Mouse (Mus musculus): Measurements from ENCODE around the gene Suz12. TPM values are rescaled to one million over a fixed set of nuclear protein-coding genes. Genes with fewer than 3 reads are reported as not detected.
"Not testable (repeated sequence)": the region's sequence is repeated elsewhere in the genome, so short reads cannot be mapped to it uniquely, and the experiment has no call there.

The Suz12 gene
- polyA plus RNA-seq, 1 experiment from 2014 or later, result 13.7 TPM

- 55% methylated on average over 10 of the region's 10 CpGs for WGBS
- H3K9ac ChIP-seq (replicated peaks; ENCODE audit: low read length), result no peak overlapping the region
- H3K36me3 ChIP-seq (ENCODE audit: insufficient read depth, low read length), result no peaks in the 10 kb centered on the region
- no peak overlapping the region for H3K4me3 ChIP-seq (ENCODE audit: low read length)
- no peaks in the 10 kb centered on the region for H3K27me3 ChIP-seq (ENCODE audit: insufficient read depth, low read length)
- no peaks in the 10 kb centered on the region for H3K9me3 ChIP-seq (ENCODE audit: low read length)
- H3K4me1 ChIP-seq (ENCODE audit: insufficient read depth, low read length), result no peaks in the 10 kb centered on the region
- H3K4me2 ChIP-seq (replicated peaks; ENCODE audit: low read depth, low read length), result no peak overlapping the region
- ATAC-seq (ENCODE audit: low FRiP score, low TSS enrichment), result no peak
- no peak overlapping the region for H3K27ac ChIP-seq (ENCODE audit: low read length)
Observed at GRCm38 (mm10) chr11:80042615-80043418, 49.9 kb downstream of the Suz12 start.

- H3K27me3 ChIP-seq (ENCODE audit: insufficient read depth, low read length), result no peaks in the 10 kb centered on the region
- no peaks in the 10 kb centered on the region for H3K9me3 ChIP-seq (ENCODE audit: low read length)
- no peak overlapping the region for H3K27ac ChIP-seq (ENCODE audit: low read length)
- no peak overlapping the region for H3K9ac ChIP-seq (replicated peaks; ENCODE audit: low read length)
- ATAC-seq (ENCODE audit: low FRiP score, low TSS enrichment), result no peak
- no peak overlapping the region for H3K4me3 ChIP-seq (ENCODE audit: low read length)
- H3K4me1 ChIP-seq (ENCODE audit: insufficient read depth, low read length), result no peaks in the 10 kb centered on the region
- no peak overlapping the region for H3K4me2 ChIP-seq (replicated peaks; ENCODE audit: low read depth, low read length)
- H3K36me3 ChIP-seq (ENCODE audit: insufficient read depth, low read length), result 0 out of 2 replicates have a peak, but pooled peaks cover 4% of the 10 kb centered on the region
- WGBS, result 88% methylated on average over 8 of the region's 8 CpGs
Observed at GRCm38 (mm10) chr11:80043419-80043817, 50.5 kb downstream of the Suz12 start.

- Histone ChIP-seq H3K36me3 (ENCODE audit: insufficient read depth, low read length) (0 out of 2 replicates have a peak, but pooled peaks cover 5% of the 10 kb centered on the region), H3K9me3 (ENCODE audit: low read length) (no peaks in the 10 kb centered on the region), H3K27ac (ENCODE audit: low read length) (no peak overlapping the region), H3K4me3 (ENCODE audit: low read length) (no peak overlapping the region), H3K4me2 (replicated peaks; ENCODE audit: low read depth, low read length) (no peak overlapping the region), H3K4me1 (ENCODE audit: insufficient read depth, low read length) (peaks cover 7% of the 10 kb centered on the region; the same call in 1 of the 2 replicates), H3K27me3 (ENCODE audit: insufficient read depth, low read length) (no peaks in the 10 kb centered on the region), H3K9ac (replicated peaks; ENCODE audit: low read length) (no peak overlapping the region)
- 0 out of 2 replicates have a peak, but pooled peaks have one; percentile 42 for ATAC-seq (ENCODE audit: low FRiP score, low TSS enrichment)
- WGBS, result 49% methylated on average over 7 of the region's 7 CpGs
Observed at GRCm38 (mm10) chr11:80046856-80047255, 54.0 kb downstream of the Suz12 start.

GRCm38 (mm10) chr11:80050088-80050487, 57.2 kb downstream of the Suz12 start:
- H3K9me3 ChIP-seq (ENCODE audit: low read length), result no peaks in the 10 kb centered on the region
- no peaks in the 10 kb centered on the region for H3K27me3 ChIP-seq (ENCODE audit: insufficient read depth, low read length)
- ATAC-seq (ENCODE audit: low FRiP score, low TSS enrichment), result peak; percentile 71
- H3K27ac ChIP-seq (ENCODE audit: low read length), result no peak overlapping the region
- 29% methylated on average over 2 of the region's 2 CpGs for WGBS
- no peak overlapping the region for H3K4me3 ChIP-seq (ENCODE audit: low read length)
- peaks cover 15% of the 10 kb centered on the region; the same call in 1 of the 2 replicates for H3K4me1 ChIP-seq (ENCODE audit: insufficient read depth, low read length)
- H3K4me2 ChIP-seq (replicated peaks; ENCODE audit: low read depth, low read length), result no peak overlapping the region
- H3K36me3 ChIP-seq (ENCODE audit: insufficient read depth, low read length), result peaks cover 10% of the 10 kb centered on the region; the same call in 1 of the 2 replicates
- H3K9ac ChIP-seq (replicated peaks; ENCODE audit: low read length), result no peak overlapping the region

GRCm38 (mm10) chr11:80052456-80052855, 59.5 kb downstream of the Suz12 start:
- 34% methylated on average over 7 of the region's 7 CpGs for WGBS
- no peaks in the 10 kb centered on the region for H3K9me3 ChIP-seq (ENCODE audit: low read length)
- ATAC-seq (ENCODE audit: low FRiP score, low TSS enrichment), result 0 out of 2 replicates have a peak, but pooled peaks have one; percentile 42
- H3K27me3 ChIP-seq (ENCODE audit: insufficient read depth, low read length), result no peaks in the 10 kb centered on the region
- peaks cover 27% of the 10 kb centered on the region for H3K36me3 ChIP-seq (ENCODE audit: insufficient read depth, low read length)
- H3K4me3 ChIP-seq (ENCODE audit: low read length), result no peak overlapping the region
- peaks cover 15% of the 10 kb centered on the region; the same call in 1 of the 2 replicates for H3K4me1 ChIP-seq (ENCODE audit: insufficient read depth, low read length)
- H3K9ac ChIP-seq (replicated peaks; ENCODE audit: low read length), result no peak overlapping the region
- no peak overlapping the region for H3K4me2 ChIP-seq (replicated peaks; ENCODE audit: low read depth, low read length)
- H3K27ac ChIP-seq (ENCODE audit: low read length), result peak overlapping the region; percentile 36; the same call in 1 of the 2 replicates

- peaks cover 15% of the 10 kb centered on the region; the same call in 1 of the 2 replicates for H3K4me1 ChIP-seq (ENCODE audit: insufficient read depth, low read length)
- H3K9ac ChIP-seq (replicated peaks; ENCODE audit: low read length), result no peak overlapping the region
- H3K36me3 ChIP-seq (ENCODE audit: insufficient read depth, low read length), result peaks cover 33% of the 10 kb centered on the region
- no peak for ATAC-seq (ENCODE audit: low FRiP score, low TSS enrichment)
- H3K27ac ChIP-seq (ENCODE audit: low read length), result peak overlapping the region; percentile 10; the same call in 1 of the 2 replicates
- H3K9me3 ChIP-seq (ENCODE audit: low read length), result no peaks in the 10 kb centered on the region
- H3K4me3 ChIP-seq (ENCODE audit: low read length), result no peak overlapping the region
- H3K27me3 ChIP-seq (ENCODE audit: insufficient read depth, low read length), result no peaks in the 10 kb centered on the region
- 68% methylated on average over 5 of the region's 5 CpGs for WGBS
- H3K4me2 ChIP-seq (replicated peaks; ENCODE audit: low read depth, low read length), result no peak overlapping the region
Observed at GRCm38 (mm10) chr11:80053171-80053570, 60.3 kb downstream of the Suz12 start.

GRCm38 (mm10) chr11:80054659-80055058, 61.8 kb downstream of the Suz12 start:
- no peaks in the 10 kb centered on the region for H3K27me3 ChIP-seq (ENCODE audit: insufficient read depth, low read length)
- no peaks in the 10 kb centered on the region for H3K9me3 ChIP-seq (ENCODE audit: low read length)
- H3K9ac ChIP-seq (replicated peaks; ENCODE audit: low read length), result no peak overlapping the region
- no peak overlapping the region for H3K27ac ChIP-seq (ENCODE audit: low read length)
- no peak overlapping the region for H3K4me2 ChIP-seq (replicated peaks; ENCODE audit: low read depth, low read length)
- peaks cover 15% of the 10 kb centered on the region; the same call in 1 of the 2 replicates for H3K4me1 ChIP-seq (ENCODE audit: insufficient read depth, low read length)
- ATAC-seq (ENCODE audit: low FRiP score, low TSS enrichment), result no peak
- peaks cover 33% of the 10 kb centered on the region for H3K36me3 ChIP-seq (ENCODE audit: insufficient read depth, low read length)
- 60% methylated on average over 4 of the region's 4 CpGs for WGBS
- no peak overlapping the region for H3K4me3 ChIP-seq (ENCODE audit: low read length)

GRCm38 (mm10) chr11:80056141-80056540, 63.2 kb downstream of the Suz12 start:
- ATAC-seq (ENCODE audit: low FRiP score, low TSS enrichment), result no peak
- H3K9me3 ChIP-seq (ENCODE audit: low read length), result no peaks in the 10 kb centered on the region
- H3K4me3 ChIP-seq (ENCODE audit: low read length), result no peak overlapping the region
- no peak overlapping the region for H3K27ac ChIP-seq (ENCODE audit: low read length)
- H3K27me3 ChIP-seq (ENCODE audit: insufficient read depth, low read length), result no peaks in the 10 kb centered on the region
- peaks cover 38% of the 10 kb centered on the region for H3K36me3 ChIP-seq (ENCODE audit: insufficient read depth, low read length)
- H3K9ac ChIP-seq (replicated peaks; ENCODE audit: low read length), result no peak overlapping the region
- H3K4me1 ChIP-seq (ENCODE audit: insufficient read depth, low read length), result peaks cover 8% of the 10 kb centered on the region; the same call in 1 of the 2 replicates
- 88% methylated on average over 9 of the region's 9 CpGs for WGBS
- H3K4me2 ChIP-seq (replicated peaks; ENCODE audit: low read depth, low read length), result no peak overlapping the region

GRCm38 (mm10) chr11:80062159-80062558, 69.3 kb downstream of the Suz12 start:
- H3K27me3 ChIP-seq (ENCODE audit: insufficient read depth, low read length), result no peaks in the 10 kb centered on the region
- 87% methylated on average over 4 of the region's 4 CpGs for WGBS
- H3K4me2 ChIP-seq (replicated peaks; ENCODE audit: low read depth, low read length), result no peak overlapping the region
- H3K4me1 ChIP-seq (ENCODE audit: insufficient read depth, low read length), result no peaks in the 10 kb centered on the region
- peaks cover 32% of the 10 kb centered on the region for H3K36me3 ChIP-seq (ENCODE audit: insufficient read depth, low read length)
- no peaks in the 10 kb centered on the region for H3K9me3 ChIP-seq (ENCODE audit: low read length)
- ATAC-seq (ENCODE audit: low FRiP score, low TSS enrichment), result no peak
- no peak overlapping the region for H3K9ac ChIP-seq (replicated peaks; ENCODE audit: low read length)
- H3K27ac ChIP-seq (ENCODE audit: low read length), result no peak overlapping the region
- H3K4me3 ChIP-seq (ENCODE audit: low read length), result no peak overlapping the region

GRCm38 (mm10) chr11:80066373-80066772, 73.5 kb downstream of the Suz12 start:
- 88% methylated on average over 4 of the region's 4 CpGs for WGBS

More at GRCm38 (mm10) chr11:80066373-80066772, 73.5 kb downstream of the Suz12 start:
- H3K4me1 ChIP-seq (ENCODE audit: insufficient read depth, low read length); H3K27ac ChIP-seq (ENCODE audit: low read length); H3K4me3 ChIP-seq (ENCODE audit: low read length); H3K4me2 ChIP-seq (replicated peaks; ENCODE audit: low read depth, low read length); H3K27me3 ChIP-seq (ENCODE audit: insufficient read depth, low read length); H3K9ac ChIP-seq (replicated peaks; ENCODE audit: low read length); H3K9me3 ChIP-seq (ENCODE audit: low read length); ATAC-seq (ENCODE audit: low FRiP score, low TSS enrichment): not testable (repeated sequence)
- peaks cover 12% of the 10 kb centered on the region for H3K36me3 ChIP-seq (ENCODE audit: insufficient read depth, low read length)

All from kidney, embryonic 16.5 days (tissue).